Mouse (Mus musculus) neural tube, embryonic 15.5 days (tissue): ENCODE results near the gene Anapc15-ps. TPM values are rescaled to one million over a fixed set of nuclear protein-coding genes. Genes with fewer than 3 reads are reported as not detected.

Source experiments
- ATAC-seq: fragments of 200-750 bp; cut with Nextera tagmentation; 2 replicates; pipeline ENCODE4 v1.8.0; 2017; ENCODE audit warnings: mild to moderate bottlenecking, moderate TSS enrichment, moderate library complexity; ENCODE audit not compliant: low FRiP score
- H3K27ac ChIP-seq: fragments of 300-500 bp; sonication (generic); replicated peaks from 2 replicates; pipeline ENCODE4 v1.5.1; 2015; ENCODE audit warnings: mild to moderate bottlenecking, inconsistent platforms
- H3K27me3 ChIP-seq: fragments of 300-500 bp; sonication (generic); replicated peaks from 2 replicates; pipeline ENCODE4 v1.6.1; 2015; ENCODE audit warnings: inconsistent platforms
- H3K36me3 ChIP-seq: fragments of 300-500 bp; sonication (generic); 2 replicates; pipeline ENCODE4 v1.6.1; 2015; ENCODE audit warnings: inconsistent platforms
- H3K4me1 ChIP-seq: fragments of 300-500 bp; sonication (generic); 2 replicates; pipeline ENCODE4 v1.6.1; 2015; ENCODE audit warnings: inconsistent platforms
- H3K4me2 ChIP-seq: fragments of 300-500 bp; sonication (generic); 2 replicates; pipeline ENCODE4 v1.6.1; 2015; ENCODE audit warnings: inconsistent platforms, mild to moderate bottlenecking, moderate library complexity
- H3K4me3 ChIP-seq: fragments of 300-500 bp; sonication (generic); replicated peaks from 2 replicates; pipeline ENCODE4 v1.5.1; 2015; ENCODE audit warnings: mild to moderate bottlenecking, inconsistent platforms
- H3K9ac ChIP-seq: fragments of 300-500 bp; sonication (generic); replicated peaks from 2 replicates; pipeline ENCODE4 v1.6.1; 2015; ENCODE audit warnings: mild to moderate bottlenecking, inconsistent platforms
- H3K9me3 ChIP-seq: fragments of 300-500 bp; sonication (generic); replicated peaks from 2 replicates; pipeline ENCODE4 v1.6.1; 2016; ENCODE audit warnings: inconsistent platforms
- WGBS: fragments of 180-500 bp; shearing (Covaris S2); methylation state at CpG from one replicate; pipeline ENCODE4 v1.1.7; 2015; ENCODE audit warnings: mixed read lengths; 5-methylcytosine and 5-hydroxymethylcytosine counted together
- polyA plus RNA-seq: library from polyadenylated mRNA; unstranded; fragments of >200 nt; fragmentation: Nextera tagmentation; extraction: Ambion mirVana; gene quantifications from 2 replicates; pipeline ENCODE4 v1.2.1, GENCODE M21; 2015

Gene Anapc15-ps
- polyA plus RNA-seq, 1 experiment from 2014 or later, result not detected

- no peak for ATAC-seq
- Histone ChIP-seq H3K4me3 (no peak overlapping the region), H3K36me3 (no peaks in the 10 kb centered on the region), H3K27ac (no peak overlapping the region), H3K4me1 (no peaks in the 10 kb centered on the region), H3K27me3 (no peaks in the 10 kb centered on the region), H3K4me2 (no peak overlapping the region), H3K9ac (no peak overlapping the region), H3K9me3 (no peaks in the 10 kb centered on the region)
- 90% methylated on average over 9 of the region's 9 CpGs for WGBS
Measured at GRCm38 (mm10) chr10:95706867-95707266, 33.6 kb upstream of the Anapc15-ps start.

- H3K9ac ChIP-seq, result no peak overlapping the region
- ATAC-seq, result no peak
- no peak overlapping the region for H3K27ac ChIP-seq
- H3K9me3 ChIP-seq, result no peaks in the 10 kb centered on the region
- H3K36me3 ChIP-seq, result no peaks in the 10 kb centered on the region
- no peaks in the 10 kb centered on the region for H3K4me1 ChIP-seq
- H3K27me3 ChIP-seq, result no peaks in the 10 kb centered on the region
- H3K4me2 ChIP-seq, result no peak overlapping the region
- WGBS, result 85% methylated on average over 3 of the region's 3 CpGs
- no peak overlapping the region for H3K4me3 ChIP-seq
Measured at GRCm38 (mm10) chr10:95705747-95706146, 32.5 kb upstream of the Anapc15-ps start.

GRCm38 (mm10) chr10:95704847-95705246 lies 31.6 kb upstream of the Anapc15-ps start:
- no peak overlapping the region for H3K4me3 ChIP-seq
- no peaks in the 10 kb centered on the region for H3K36me3 ChIP-seq
- H3K9me3 ChIP-seq, result no peaks in the 10 kb centered on the region
- 94% methylated on average over 6 of the region's 6 CpGs for WGBS
- H3K27me3 ChIP-seq, result no peaks in the 10 kb centered on the region
- no peaks in the 10 kb centered on the region for H3K4me1 ChIP-seq
- ATAC-seq, result no peak
- H3K27ac ChIP-seq, result no peak overlapping the region
- no peak overlapping the region for H3K4me2 ChIP-seq
- no peak overlapping the region for H3K9ac ChIP-seq

- Histone ChIP-seq H3K27ac (no peak overlapping the region), H3K9ac (no peak overlapping the region), H3K27me3 (no peaks in the 10 kb centered on the region), H3K4me1 (no peaks in the 10 kb centered on the region), H3K9me3 (no peaks in the 10 kb centered on the region), H3K36me3 (no peaks in the 10 kb centered on the region), H3K4me2 (no peak overlapping the region), H3K4me3 (no peak overlapping the region)
- 94% methylated on average over 5 of the region's 5 CpGs for WGBS
- ATAC-seq, result no peak
Measured at GRCm38 (mm10) chr10:95703730-95704129, 30.5 kb upstream of the Anapc15-ps start.

GRCm38 (mm10) chr10:95700422-95700821 lies 27.2 kb upstream of the Anapc15-ps start:
- Histone ChIP-seq H3K27ac (no peak overlapping the region), H3K4me2 (no peak overlapping the region), H3K27me3 (no peaks in the 10 kb centered on the region), H3K9ac (no peak overlapping the region), H3K9me3 (no peaks in the 10 kb centered on the region), H3K4me3 (no peak overlapping the region), H3K36me3 (no peaks in the 10 kb centered on the region), H3K4me1 (0 out of 2 replicates have a peak, but pooled peaks cover 3% of the 10 kb centered on the region)
- ATAC-seq, result no peak
- WGBS, result 48% methylated on average over 4 of the region's 4 CpGs

GRCm38 (mm10) chr10:95698920-95699714 lies 25.9 kb upstream of the Anapc15-ps start:
- H3K4me2 ChIP-seq, result no peak overlapping the region
- 91% methylated on average over 8 of the region's 8 CpGs for WGBS
- peaks cover 11% of the 10 kb centered on the region for H3K4me1 ChIP-seq
- no peak overlapping the region for H3K4me3 ChIP-seq
- no peaks in the 10 kb centered on the region for H3K9me3 ChIP-seq
- no peak for ATAC-seq
- no peaks in the 10 kb centered on the region for H3K36me3 ChIP-seq
- no peaks in the 10 kb centered on the region for H3K27me3 ChIP-seq
- H3K9ac ChIP-seq, result no peak overlapping the region
- H3K27ac ChIP-seq, result no peak overlapping the region

- 55% methylated on average over 3 of the region's 3 CpGs for WGBS
- Histone ChIP-seq H3K9ac (no peak overlapping the region), H3K36me3 (no peaks in the 10 kb centered on the region), H3K27me3 (no peaks in the 10 kb centered on the region), H3K27ac (no peak overlapping the region), H3K9me3 (no peaks in the 10 kb centered on the region), H3K4me1 (peaks cover 11% of the 10 kb centered on the region), H3K4me2 (no peak overlapping the region), H3K4me3 (no peak overlapping the region)
- ATAC-seq, result no peak
Measured at GRCm38 (mm10) chr10:95696253-95696641, 23.0 kb upstream of the Anapc15-ps start.

GRCm38 (mm10) chr10:95695603-95696252 lies 22.5 kb upstream of the Anapc15-ps start:
- WGBS, result 91% methylated on average over 18 of the region's 18 CpGs
- Histone ChIP-seq H3K9ac (no peak overlapping the region), H3K9me3 (no peaks in the 10 kb centered on the region), H3K36me3 (no peaks in the 10 kb centered on the region), H3K4me1 (peaks cover 11% of the 10 kb centered on the region), H3K27ac (no peak overlapping the region), H3K27me3 (no peaks in the 10 kb centered on the region), H3K4me2 (no peak overlapping the region), H3K4me3 (no peak overlapping the region)
- no peak for ATAC-seq

GRCm38 (mm10) chr10:95694559-95695251 lies 21.5 kb upstream of the Anapc15-ps start:
- no peaks in the 10 kb centered on the region for H3K36me3 ChIP-seq

GRCm38 (mm10) chr10:95691347-95691746 lies 18.1 kb upstream of the Anapc15-ps start:
- no peaks in the 10 kb centered on the region for H3K27me3 ChIP-seq
- no peak overlapping the region for H3K4me3 ChIP-seq
- H3K9me3 ChIP-seq, result no peaks in the 10 kb centered on the region
- ATAC-seq, result no peak
- H3K4me1 ChIP-seq, result peaks cover 13% of the 10 kb centered on the region
- WGBS, result 94% methylated on average over 4 of the region's 4 CpGs
- H3K36me3 ChIP-seq, result no peaks in the 10 kb centered on the region
- no peak overlapping the region for H3K9ac ChIP-seq
- no peak overlapping the region for H3K4me2 ChIP-seq
- no peak overlapping the region for H3K27ac ChIP-seq

More at GRCm38 (mm10) chr10:95694559-95695251, 21.5 kb upstream of the Anapc15-ps start:
- ATAC-seq, result peak; percentile 68
- Histone ChIP-seq H3K4me2 (peak overlapping the region; percentile 34; the same call in 1 of the 2 replicates), H3K27ac (no peak overlapping the region), H3K4me3 (no peak overlapping the region), H3K9me3 (no peaks in the 10 kb centered on the region), H3K4me1 (peaks cover 11% of the 10 kb centered on the region), H3K9ac (no peak overlapping the region), H3K27me3 (no peaks in the 10 kb centered on the region)
- 43% methylated on average over 12 of the region's 12 CpGs for WGBS

GRCm38 (mm10) chr10:95689833-95690232 lies 16.6 kb upstream of the Anapc15-ps start:
- WGBS, result 93% methylated on average over 1 of the region's 1 CpGs
- H3K27me3 ChIP-seq, result no peaks in the 10 kb centered on the region

More at GRCm38 (mm10) chr10:95689833-95690232, 16.6 kb upstream of the Anapc15-ps start:
- no peak overlapping the region for H3K27ac ChIP-seq
- ATAC-seq, result no peak
- H3K4me3 ChIP-seq, result no peak overlapping the region
- peaks cover 12% of the 10 kb centered on the region for H3K4me1 ChIP-seq
- no peak overlapping the region for H3K9ac ChIP-seq
- no peaks in the 10 kb centered on the region for H3K9me3 ChIP-seq
- H3K4me2 ChIP-seq, result no peak overlapping the region
- H3K36me3 ChIP-seq, result no peaks in the 10 kb centered on the region
